8 mouse cellular contexts compared by ENCODE assay signal in the genomic region with DNA sequence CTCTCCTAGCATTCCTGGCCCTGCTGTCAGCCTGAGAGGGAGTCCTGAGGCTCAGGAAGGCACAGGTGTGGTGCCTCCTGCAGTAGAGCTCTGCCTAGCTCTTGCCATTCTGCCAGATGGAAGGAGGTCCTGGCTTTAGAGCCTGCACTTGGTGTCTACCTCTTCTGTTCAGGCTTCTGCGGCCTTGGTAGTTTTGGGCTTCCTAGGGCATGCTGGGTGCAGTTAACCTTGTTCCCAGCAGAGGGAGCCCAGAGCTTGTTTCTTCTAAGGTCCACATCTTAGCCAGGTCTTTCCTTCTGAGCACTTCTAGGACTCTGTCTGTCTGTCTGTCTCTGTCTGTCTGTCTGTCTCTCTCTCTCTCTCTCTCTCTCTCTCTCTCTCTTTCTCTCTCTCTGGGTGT. TPM values are rescaled to one million over a fixed set of nuclear protein-coding genes. Genes with fewer than 3 reads are reported as not detected.
DNase-seq lines count a peak whose midpoint lies in the region; ATAC-seq and TF ChIP-seq lines count a peak whose summit lies in the region.

No protein-coding gene starts in this region.

- H3K27me3 ChIP-seq in neural tube, embryonic 15.5 days (replicated peaks): no peaks in the 10 kb centered on the region
- H3K27me3 ChIP-seq in hindbrain, postnatal 0 days (ENCODE audit: insufficient read depth, low read length): no peaks in the 10 kb centered on the region
- no peaks in the 10 kb centered on the region for H3K27me3 ChIP-seq in limb, embryonic 11.5 days (ENCODE audit: control insufficient read depth, insufficient read depth, low read length)

- 45% methylated on average over 1 of the region's 1 CpGs for WGBS in neural tube, embryonic 15.5 days
- WGBS in hindbrain, postnatal 0 days: 43% methylated on average over 1 of the region's 1 CpGs
- 50% methylated on average over 1 of the region's 1 CpGs for WGBS in limb, embryonic 11.5 days

- TF ChIP-seq CTCF in hindbrain, postnatal 0 days (IDR thresholded peaks at IDR 0.05; ENCODE audit: low read depth): peak; percentile 84

- H3K9me3 ChIP-seq in neural tube, embryonic 15.5 days (replicated peaks): no peaks in the 10 kb centered on the region
- H3K9me3 ChIP-seq in hindbrain, postnatal 0 days (ENCODE audit: low read length): no peaks in the 10 kb centered on the region
- no peaks in the 10 kb centered on the region for H3K9me3 ChIP-seq in limb, embryonic 11.5 days (ENCODE audit: control insufficient read depth, low read length)

- DNase-seq in neural tube, embryonic 10.5 days (ENCODE audit: extremely low spot score, low spot score): peak; percentile 60
- peak; percentile 85 for DNase-seq in ZHBTc4 (ENCODE audit: low read depth, low spot score)
- peak; percentile 83 for DNase-seq in hindbrain, postnatal 0 days (ENCODE audit: low spot score)
- DNase-seq in limb, embryonic 11.5 days (ENCODE audit: low spot score): peak; percentile 67
- peak; percentile 41 for DNase-seq in ovary, postnatal 14 days (ENCODE audit: low spot score)
- DNase-seq in thymus, postnatal 36 days: peak; percentile 38 to 40

- H3K36me3 ChIP-seq in neural tube, embryonic 15.5 days: peaks cover 91% of the 10 kb centered on the region
- H3K36me3 ChIP-seq in hindbrain, postnatal 0 days (ENCODE audit: insufficient read depth, low read length): peaks cover 63% of the 10 kb centered on the region
- peaks cover 18% of the 10 kb centered on the region for H3K36me3 ChIP-seq in limb, embryonic 11.5 days (ENCODE audit: control insufficient read depth, insufficient read depth, low read length)

- ATAC-seq in neural tube, embryonic 15.5 days (ENCODE audit: low FRiP score): no peak
- ATAC-seq in common myeloid progenitor, adult 5-6 weeks (replicated peaks; ENCODE audit: low read depth, poor library complexity, severe bottlenecking): peak; percentile 88
- 0 out of 2 replicates have a peak, but pooled peaks have one; percentile 45 for ATAC-seq in hindbrain, postnatal 0 days
- no peak for ATAC-seq in limb, embryonic 11.5 days (ENCODE audit: insufficient number of reproducible peaks, low FRiP score, low TSS enrichment, low read depth)

- H3K9ac ChIP-seq in neural tube, embryonic 15.5 days (replicated peaks): no peak overlapping the region
- H3K9ac ChIP-seq in hindbrain, postnatal 0 days (replicated peaks; ENCODE audit: low read length): no peak overlapping the region
- no peak overlapping the region for H3K9ac ChIP-seq in limb, embryonic 11.5 days (ENCODE audit: low read length)

- no peak overlapping the region for H3K4me2 ChIP-seq in neural tube, embryonic 15.5 days
- no peak overlapping the region for H3K4me2 ChIP-seq in hindbrain, postnatal 0 days (ENCODE audit: low read depth, low read length)
- H3K4me2 ChIP-seq in limb, embryonic 11.5 days (ENCODE audit: low read depth, severe bottlenecking): no peak overlapping the region

- no peaks in the 10 kb centered on the region for H3K4me1 ChIP-seq in neural tube, embryonic 15.5 days
- H3K4me1 ChIP-seq in hindbrain, postnatal 0 days (ENCODE audit: insufficient read depth, low read length): no peaks in the 10 kb centered on the region
- no peaks in the 10 kb centered on the region for H3K4me1 ChIP-seq in limb, embryonic 11.5 days (ENCODE audit: control insufficient read depth, insufficient read depth, low read length)

- H3K4me3 ChIP-seq in neural tube, embryonic 15.5 days (replicated peaks): no peak overlapping the region
- H3K4me3 ChIP-seq in hindbrain, postnatal 0 days (ENCODE audit: low read length): no peak overlapping the region
- no peak overlapping the region for H3K4me3 ChIP-seq in limb, embryonic 11.5 days (ENCODE audit: low read depth, low read length)

- no peak overlapping the region for H3K27ac ChIP-seq in neural tube, embryonic 15.5 days (replicated peaks)
- H3K27ac ChIP-seq in hindbrain, postnatal 0 days: no peak overlapping the region
- H3K27ac ChIP-seq in limb, embryonic 11.5 days (replicated peaks; ENCODE audit: low read depth, low read length): no peak overlapping the region

RNA-seq across cellular contexts. Expression of a gene that starts 20.9 kb away (rescaled TPM):
- 43.4 and 46.5 TPM in 2 replicates for polyA plus RNA-seq in neural tube, embryonic 15.5 days (2015; fragmentation: Nextera tagmentation; extraction: Ambion mirVana)
- total RNA-seq in common myeloid progenitor, adult 5-6 weeks (2017): 54.0 and 58.7 TPM in 2 replicates
- total RNA-seq in hindbrain, postnatal 0 days (2014; rRNA removed): 30.3 and 37.8 TPM in 2 replicates
- polyA plus RNA-seq in hindbrain, postnatal 0 days (2015; fragmentation: Nextera tagmentation; extraction: Ambion mirVana): 36.5 and 38.1 TPM in 2 replicates
- polyA plus RNA-seq in limb, embryonic 11.5 days (2014; fragmentation: Nextera tagmentation; extraction: Ambion mirVana): 48.8 and 50.6 TPM in 2 replicates

RNA-seq across cellular contexts. Expression of a gene that starts 31.8 kb away (rescaled TPM):
- 22.1 and 24.0 TPM in 2 replicates for polyA plus RNA-seq in neural tube, embryonic 15.5 days (2015; fragmentation: Nextera tagmentation; extraction: Ambion mirVana)
- total RNA-seq in common myeloid progenitor, adult 5-6 weeks (2017): 12.6 and 16.7 TPM in 2 replicates
- total RNA-seq in hindbrain, postnatal 0 days (2014; rRNA removed): 46.6 and 60.3 TPM in 2 replicates
- 21.7 and 22.5 TPM in 2 replicates for polyA plus RNA-seq in hindbrain, postnatal 0 days (2015; fragmentation: Nextera tagmentation; extraction: Ambion mirVana)
- 0.08 TPM in 1 of 2 replicates, not detected in the other for polyA plus RNA-seq in limb, embryonic 11.5 days (2014; fragmentation: Nextera tagmentation; extraction: Ambion mirVana)

RNA-seq across cellular contexts. Expression of a gene that starts 42.3 kb away (rescaled TPM):
- polyA plus RNA-seq in neural tube, embryonic 15.5 days (2015; fragmentation: Nextera tagmentation; extraction: Ambion mirVana): 121 and 137 TPM in 2 replicates
- 18.0 and 18.3 TPM in 2 replicates for total RNA-seq in common myeloid progenitor, adult 5-6 weeks (2017)
- total RNA-seq in hindbrain, postnatal 0 days (2014; rRNA removed): 118 and 140 TPM in 2 replicates
- 114 and 116 TPM in 2 replicates for polyA plus RNA-seq in hindbrain, postnatal 0 days (2015; fragmentation: Nextera tagmentation; extraction: Ambion mirVana)
- polyA plus RNA-seq in limb, embryonic 11.5 days (2014; fragmentation: Nextera tagmentation; extraction: Ambion mirVana): 76.8 and 80.2 TPM in 2 replicates

Comparison
In these comparisons a context has a peak if more than half of its experiments do, and no peak if none do; other contexts are left out.
1. ATAC-seq: peak in common myeloid progenitor, adult 5-6 weeks (single experiment) and hindbrain, postnatal 0 days (single experiment); none in neural tube, embryonic 15.5 days (single experiment) and limb, embryonic 11.5 days (single experiment).
2. RNA of a gene that starts 31.8 kb away (polyA plus RNA-seq): 22.1 to 24.0 TPM in neural tube, embryonic 15.5 days and 21.7 to 22.5 TPM in hindbrain, postnatal 0 days; 0.08 TPM in limb, embryonic 11.5 days; every median in the first group is over 10 times any median in the second.
3. Peak in every context shown above with its lines, with median percentiles within 50 percentile points of each other: DNase-seq.